Mouse (Mus musculus): ENCODE measurements around the gene Ephb4. TPM values are rescaled to one million over a fixed set of nuclear protein-coding genes. Genes with fewer than 3 reads are reported as not detected.

Gene Ephb4
- polyA plus RNA-seq (2017; shearing (Covaris generic)) = not detected

GRCm38 (mm10) chr5:137349384-137350204, at the start of gene Ephb4:
Ephb4 (plus strand) TSS chr5:137350109.

DNA sequence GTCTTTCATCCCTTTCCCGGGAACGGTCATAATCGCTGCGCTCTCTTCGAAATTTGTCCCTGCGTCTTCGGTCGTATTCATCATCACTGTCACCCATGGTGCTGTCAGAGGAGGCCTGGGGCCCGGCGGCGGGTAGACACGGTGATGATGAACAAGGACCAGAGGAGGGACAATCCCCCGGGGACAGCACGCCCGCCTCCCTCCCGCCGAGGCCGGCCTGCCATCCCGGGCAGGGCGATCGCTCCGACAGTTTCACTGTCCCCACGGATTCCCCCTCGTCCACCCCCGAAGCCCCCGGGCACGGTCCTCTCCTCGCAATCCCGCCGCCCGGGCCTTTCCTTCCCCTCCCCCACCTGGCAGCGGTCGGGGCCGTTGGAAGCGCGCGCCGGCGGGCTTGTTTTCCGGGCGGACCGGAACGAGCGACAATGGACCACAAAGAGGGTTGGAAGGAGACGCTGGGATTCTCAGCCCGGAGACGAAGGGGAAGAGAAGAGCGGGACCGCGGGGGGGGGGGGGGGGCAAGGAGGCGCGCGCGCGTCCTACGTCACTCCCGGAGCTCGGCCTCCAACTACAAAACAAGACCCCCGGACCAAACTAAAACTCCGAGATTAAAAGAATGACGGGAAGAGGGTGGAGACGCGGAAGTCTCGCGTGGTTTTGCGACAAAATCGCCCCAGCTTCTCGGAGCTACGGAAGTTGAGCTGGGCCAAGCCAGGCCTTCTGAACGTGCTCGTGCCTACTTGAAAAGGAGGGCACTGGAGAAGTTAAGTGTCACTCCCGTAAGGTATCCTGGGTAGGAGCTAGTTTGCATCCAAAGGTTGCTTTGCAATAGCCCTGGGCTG, 42.6 kb upstream of the Ephb4 start, which contains the start of gene Srrt:
TSS of gene Srrt (minus strand) at position 604 of the 842 bp plus-strand sequence.

DNA sequence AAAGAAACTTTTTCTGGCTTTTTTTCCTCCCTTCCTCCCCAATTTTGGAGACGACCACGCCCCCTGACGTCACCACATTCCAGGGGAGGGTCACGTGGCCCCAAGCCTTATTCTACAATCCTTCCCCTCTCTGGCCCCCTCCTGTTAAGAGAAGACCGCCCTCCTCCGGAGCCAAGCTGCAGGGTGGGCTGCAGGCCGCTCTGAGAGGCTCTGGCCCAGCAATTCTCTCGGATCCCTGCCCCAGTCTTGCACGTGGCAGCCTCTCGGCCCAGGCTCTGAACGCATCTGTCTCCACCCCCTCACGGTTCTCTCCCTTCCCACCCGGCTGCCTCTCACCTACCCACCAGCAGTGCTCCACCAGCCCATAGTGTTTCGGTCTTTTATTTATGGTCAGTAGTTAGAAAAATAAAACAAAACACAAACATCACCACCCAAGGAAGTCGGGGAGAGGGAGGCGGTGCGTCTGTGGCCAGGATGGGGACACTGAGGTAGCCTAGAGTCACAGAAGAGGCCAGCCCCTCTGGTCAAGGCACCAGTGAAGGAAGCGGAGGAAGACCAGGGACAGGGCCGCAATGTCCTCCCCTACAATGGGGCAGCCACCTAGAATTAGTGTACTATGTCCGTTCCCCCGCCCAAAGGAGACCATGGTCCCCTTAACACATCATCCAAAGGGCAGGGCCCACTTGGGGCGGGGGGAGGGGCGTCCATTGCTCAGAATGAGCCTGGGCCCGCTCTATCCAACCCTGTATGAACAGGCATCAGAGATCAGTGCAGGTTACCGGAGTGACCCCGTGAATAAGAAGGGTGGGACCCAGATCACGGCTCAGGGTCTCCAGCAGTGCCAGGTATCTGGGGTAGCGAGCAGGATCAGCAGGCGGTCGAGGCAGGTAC, 35.5 kb upstream of the Ephb4 start, which contains the start of gene Trip6:
TSS of gene Trip6 (minus strand) at position 212 of the 891 bp plus-strand sequence.

GRCm38 (mm10) chr5:137333512-137334174, 16.3 kb upstream of the Ephb4 start, which contains the start of gene Slc12a9:
Slc12a9 (minus strand) TSS chr5:137333597.

Other genes starting within 250 kb of the Ephb4 start
- gene Trim56, start 233.9 kb upstream of the Ephb4 start, polyA plus RNA-seq (2017; shearing (Covaris generic)) = 23.0 TPM
- not detected for gene Muc3, start 200.8 kb upstream of the Ephb4 start, polyA plus RNA-seq (2017; shearing (Covaris generic))
- gene Muc3a, start 137.7 kb upstream of the Ephb4 start, polyA plus RNA-seq (2017; shearing (Covaris generic)) = 1.8 TPM
- gene Ache, start 62.6 kb upstream of the Ephb4 start, polyA plus RNA-seq (2017; shearing (Covaris generic)) = 0.33 TPM
- 2.5 TPM for gene Ufsp1, start 55.5 kb upstream of the Ephb4 start, polyA plus RNA-seq (2017; shearing (Covaris generic))
- 112 TPM for gene Srrt, start 42.4 kb upstream of the Ephb4 start, polyA plus RNA-seq (2017; shearing (Covaris generic))
- gene Trip6, start 35.7 kb upstream of the Ephb4 start, polyA plus RNA-seq (2017; shearing (Covaris generic)) = 7.7 TPM
- gene Slc12a9, start 16.5 kb upstream of the Ephb4 start, polyA plus RNA-seq (2017; shearing (Covaris generic)) = 28.4 TPM
- gene Zan, start 127.0 kb downstream of the Ephb4 start, polyA plus RNA-seq (2017; shearing (Covaris generic)) = 0.26 TPM
- gene Pop7, start 152.4 kb downstream of the Ephb4 start, polyA plus RNA-seq (2017; shearing (Covaris generic)) = 52.7 TPM
- gene Gigyf1, start 168.4 kb downstream of the Ephb4 start, polyA plus RNA-seq (2017; shearing (Covaris generic)) = 3.3 TPM
- gene Epo, start 183.1 kb downstream of the Ephb4 start, polyA plus RNA-seq (2017; shearing (Covaris generic)) = not detected
- 216 TPM for gene Gnb2, start 183.4 kb downstream of the Ephb4 start, polyA plus RNA-seq (2017; shearing (Covaris generic))
- not detected for gene Actl6b, start 203.4 kb downstream of the Ephb4 start, polyA plus RNA-seq (2017; shearing (Covaris generic))
- 0.68 TPM for gene Tfr2, start 219.7 kb downstream of the Ephb4 start, polyA plus RNA-seq (2017; shearing (Covaris generic))

Data from activated CD4-positive, CD25-positive, alpha-beta regulatory T cell, adult 9 weeks (primary cell).